Mouse (Mus musculus): Measurements from ENCODE around the gene Tcl1b3.
"Not testable (repeated sequence)": the region's sequence is repeated elsewhere in the genome, so short reads cannot be mapped to it uniquely, and the experiment has no call there.

DNA sequence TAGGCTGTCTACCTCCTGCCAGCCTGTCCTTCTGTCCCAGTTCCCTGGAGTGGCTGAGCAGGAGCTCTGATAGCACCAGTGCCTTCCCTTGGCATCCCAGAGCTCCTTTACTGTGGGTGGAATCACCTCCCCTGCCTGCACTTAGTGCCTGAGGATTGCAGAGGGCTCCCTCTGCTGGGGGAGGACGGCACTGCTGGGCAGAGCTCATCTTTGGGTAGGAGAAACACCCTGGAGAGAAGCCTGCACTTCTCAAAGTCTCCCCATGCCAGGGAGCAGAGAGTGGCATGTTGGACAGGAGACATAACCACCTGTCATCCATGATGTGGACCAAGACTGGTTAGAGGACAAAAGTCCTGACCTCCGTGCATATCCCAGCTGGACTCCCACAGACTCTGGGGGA is 1.9 kb upstream of the Tcl1b3 start:
- not testable (repeated sequence) for TF ChIP-seq CTCF (IDR thresholded peaks at IDR 0.05; ENCODE audit: borderline replicate concordance, extremely low read depth, insufficient read depth, insufficient read length); POLR2A (IDR thresholded peaks at IDR 0.05; ENCODE audit: borderline replicate concordance, extremely low read depth, insufficient read depth, insufficient read length, poor library complexity, severe bottlenecking)
